Mouse (Mus musculus) gastrocnemius, postnatal 4 days (tissue): ENCODE results near the gene Mapk1ip1. TPM values are rescaled to one million over a fixed set of nuclear protein-coding genes. Genes with fewer than 3 reads are reported as not detected.

Source experiments
- DNase-seq, 2 experiments: peaks; one replicate each; pipeline ENCODE4 v3.0.0; 2021 to 2022; ENCODE audit warnings: low spot score in 2 of 2, mixed read lengths in 2 of 2
- total RNA-seq, 2 experiments: library from RNA; stranded (reverse); gene quantifications; 2 replicates each; pipeline ENCODE4 v1.2.3; 2021

Gene Mapk1ip1
- total RNA-seq, 2 experiments from 2014 or later, result 13.7 to 17.7 TPM

- no peak for DNase-seq
Observed at GRCm38 (mm10) chr7:138841436-138842151, 4.5 kb downstream of the Mapk1ip1 start.

GRCm38 (mm10) chr7:138840594-138841021 lies 5.5 kb downstream of the Mapk1ip1 start:
- DNase-seq, result peak; percentile 39 to 66

GRCm38 (mm10) chr7:138835028-138835427 lies 11.0 kb downstream of the Mapk1ip1 start:
- no peak for DNase-seq

- peak; percentile 50 to 62 for DNase-seq
Observed at GRCm38 (mm10) chr7:138827812-138828211, 18.3 kb downstream of the Mapk1ip1 start.

GRCm38 (mm10) chr7:138824995-138825756 lies 20.9 kb downstream of the Mapk1ip1 start:
- no peak for DNase-seq

- no peak for DNase-seq
Observed at GRCm38 (mm10) chr7:138824423-138824822, 21.6 kb downstream of the Mapk1ip1 start.

GRCm38 (mm10) chr7:138818314-138818713 lies 27.8 kb downstream of the Mapk1ip1 start:
- DNase-seq, result no peak

GRCm38 (mm10) chr7:138813213-138813875 lies 32.7 kb downstream of the Mapk1ip1 start:
- DNase-seq, result no peak

- no peak for DNase-seq
Observed at GRCm38 (mm10) chr7:138807146-138807545, 38.9 kb downstream of the Mapk1ip1 start.

GRCm38 (mm10) chr7:138803386-138803785 lies 42.7 kb downstream of the Mapk1ip1 start:
- no peak for DNase-seq

- DNase-seq, result no peak
Observed at GRCm38 (mm10) chr7:138788109-138788508, 58.0 kb downstream of the Mapk1ip1 start.

Other genes starting within 250 kb of the Mapk1ip1 start
- gene Ppp2r2d, start 194 bp downstream of the Mapk1ip1 start, total RNA-seq, result 10 to 100 TPM; 33.4 to 42.1 TPM
- 10 to 100 TPM; 51.8 to 58.6 TPM for gene Bnip3, start 63.2 kb upstream of the Mapk1ip1 start, total RNA-seq
- gene Jakmip3, start 94.5 kb upstream of the Mapk1ip1 start, total RNA-seq, result not detected
- 1 to 10 TPM; 3.7 to 3.9 TPM for gene Dpysl4, start 239.7 kb upstream of the Mapk1ip1 start, total RNA-seq